Mouse (Mus musculus) heart, adult 11 months (tissue): ENCODE measurements around the gene Lrrc40.
A peak's percentile ranks its signal among the peaks of the same experiment; 100 is the strongest.

ENCODE experiments used
- DNase-seq: peaks from one replicate; pipeline ENCODE4 v3.0.0; 2022

Gene Lrrc40

GRCm38 (mm10) chr3:158036329-158036988 is at the start of gene Lrrc40, which contains the start of gene Srsf11:
TSS of gene Lrrc40 (plus strand) at chr3:158036662.
TSS of gene Srsf11 (minus strand) at chr3:158036639.
- DNase-seq: peak; percentile 99

DNA sequence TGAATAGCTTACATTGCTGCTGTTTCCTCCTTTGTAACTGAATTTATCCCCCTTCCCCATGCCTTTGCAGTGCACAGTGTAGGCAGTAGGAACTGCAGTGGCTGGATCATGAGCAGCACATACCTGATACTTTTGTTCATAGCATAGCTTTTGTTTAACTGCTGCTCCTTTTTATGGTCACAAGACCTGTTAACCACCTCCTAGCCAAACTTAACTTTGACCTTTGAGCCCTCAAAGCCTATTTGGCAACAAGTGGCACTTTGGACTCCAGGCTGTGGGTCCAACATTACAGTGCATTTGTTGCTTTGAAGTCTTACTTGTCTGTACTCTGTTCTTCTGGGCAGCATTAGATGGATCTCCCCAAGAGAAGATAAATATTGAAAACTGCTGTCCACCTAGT is 43.1 kb upstream of the Lrrc40 start:
- DNase-seq: no peak

- no peak for DNase-seq
These were observed 40.7 kb upstream of the Lrrc40 start for GRCm38 (mm10) chr3:157995726-157996125.

DNA sequence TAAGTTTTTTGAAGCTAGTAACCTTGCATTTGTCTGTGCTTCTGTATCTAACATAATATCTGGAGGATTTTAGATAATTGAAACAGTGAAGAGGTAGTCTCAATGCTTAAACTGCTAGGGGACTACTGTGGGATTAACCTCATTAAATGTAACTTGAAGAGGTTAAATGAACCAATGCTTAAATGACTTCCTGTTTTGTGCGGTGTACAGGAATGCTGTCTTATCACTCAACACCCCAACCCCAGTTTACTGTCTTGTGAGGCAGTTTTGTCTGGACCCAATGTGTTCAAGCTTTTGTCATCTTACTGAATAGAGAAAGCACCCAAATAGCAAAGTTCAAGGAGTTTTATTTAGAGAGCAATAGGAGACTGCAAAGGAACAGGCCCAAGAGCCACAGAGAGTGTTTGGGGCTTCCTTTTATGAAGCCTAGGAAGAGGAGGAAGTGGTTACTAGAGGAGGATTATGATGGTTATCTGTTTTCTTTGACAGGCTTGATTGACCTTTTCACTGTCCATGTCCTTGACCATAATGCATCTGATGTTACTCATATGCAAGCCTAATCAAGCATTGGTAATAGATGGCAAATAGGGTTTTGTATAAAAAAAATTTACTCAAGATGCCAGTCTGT is 37.6 kb upstream of the Lrrc40 start:
- no peak for DNase-seq

- DNase-seq: no peak
These were observed 27.8 kb upstream of the Lrrc40 start for GRCm38 (mm10) chr3:158008647-158009046.

DNA sequence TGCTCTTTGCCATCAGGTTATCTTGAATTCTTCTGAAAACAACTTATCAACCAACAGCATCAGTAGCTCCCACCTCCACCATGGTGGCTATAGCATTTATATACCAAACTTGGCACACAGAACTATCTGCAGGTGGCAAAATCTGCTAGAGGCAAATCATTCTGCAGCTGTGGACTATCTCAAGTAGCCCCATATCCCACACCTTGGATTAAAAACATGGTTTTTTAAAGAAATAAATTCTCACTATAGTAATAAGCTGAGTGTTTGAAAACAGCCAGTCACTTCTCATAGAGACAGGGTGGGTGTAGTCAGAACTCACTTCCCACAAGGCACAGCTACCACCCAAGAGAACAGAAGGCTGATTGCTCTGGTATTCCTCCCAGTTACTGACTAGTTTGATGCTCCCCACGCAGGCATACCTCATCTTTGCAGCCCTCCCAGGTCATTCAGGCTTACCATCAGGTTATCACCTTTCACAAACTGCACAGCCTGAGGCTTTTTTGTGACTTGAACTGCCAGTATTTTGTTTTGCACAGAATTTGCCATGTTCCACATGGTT is 26.6 kb upstream of the Lrrc40 start:
- no peak for DNase-seq

DNA sequence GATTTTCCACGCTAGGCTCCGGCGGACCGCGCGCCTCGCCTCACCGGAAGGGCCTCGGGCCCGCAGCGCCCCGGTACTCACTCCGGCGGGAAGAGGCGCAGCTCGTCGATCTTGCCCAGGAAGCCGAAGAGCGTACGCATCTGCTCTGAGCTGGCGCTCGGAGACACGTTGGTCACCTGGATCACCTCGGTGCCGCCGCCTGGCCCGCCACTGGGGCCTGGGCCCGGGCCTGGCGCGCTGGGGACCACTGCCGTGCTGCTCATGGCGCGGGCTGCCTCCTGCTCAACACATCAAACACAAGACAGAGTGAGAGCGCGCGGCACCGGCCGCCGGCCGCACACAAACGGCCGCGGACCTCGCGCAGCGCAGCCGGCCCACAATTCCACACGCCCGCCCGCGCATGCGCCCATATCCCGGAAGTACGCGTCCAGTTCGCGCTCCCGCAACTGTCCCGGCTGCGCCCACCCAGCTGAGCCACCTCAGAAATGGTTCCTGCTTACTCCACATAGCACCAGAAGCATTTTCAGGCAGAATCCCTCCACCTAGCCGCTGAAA is 5.0 kb upstream of the Lrrc40 start:
- DNase-seq: peak; percentile 97

- DNase-seq: no peak
These were observed 4.4 kb upstream of the Lrrc40 start for GRCm38 (mm10) chr3:158032106-158032505.

DNA sequence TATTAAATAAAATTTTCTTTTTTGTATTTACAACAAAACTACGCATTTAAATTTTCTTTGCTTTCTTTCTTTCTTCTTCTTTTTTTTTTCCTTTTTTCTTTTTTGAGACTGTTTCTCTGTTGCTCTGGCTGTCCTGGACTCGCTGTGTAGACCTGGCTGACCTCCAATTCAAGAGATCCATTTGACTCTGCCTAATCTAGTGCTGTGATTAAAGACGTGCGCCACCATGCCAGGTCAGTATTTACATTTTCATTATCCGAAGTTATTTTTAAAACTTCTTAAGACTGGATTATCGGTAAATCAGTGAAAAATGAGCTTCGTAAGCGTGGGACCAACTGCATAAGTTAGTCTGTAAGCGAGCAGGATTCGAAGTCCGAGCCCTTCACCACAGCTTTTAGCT is 596 bp upstream of the Lrrc40 start:
- no peak for DNase-seq

DNA sequence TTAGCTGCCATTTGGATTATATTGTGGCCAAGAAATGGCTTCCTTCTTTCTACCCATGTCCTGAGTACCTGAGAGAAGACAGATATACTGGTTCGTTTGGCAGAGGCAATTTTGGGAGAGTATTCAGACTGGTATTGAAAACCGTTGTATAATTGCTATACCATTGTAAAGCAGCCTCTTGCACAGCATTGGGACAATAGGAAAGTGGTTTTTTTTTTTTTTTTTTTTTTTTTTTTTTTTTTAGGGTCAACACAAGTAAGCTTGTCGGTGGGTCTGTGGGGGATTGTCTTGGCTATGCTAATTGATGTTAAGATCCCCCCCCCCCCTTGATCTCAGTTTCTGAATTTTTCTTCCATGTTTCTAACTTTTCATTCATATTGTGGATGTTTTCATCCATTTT is 1.6 kb downstream of the Lrrc40 start:
- DNase-seq: no peak

DNA sequence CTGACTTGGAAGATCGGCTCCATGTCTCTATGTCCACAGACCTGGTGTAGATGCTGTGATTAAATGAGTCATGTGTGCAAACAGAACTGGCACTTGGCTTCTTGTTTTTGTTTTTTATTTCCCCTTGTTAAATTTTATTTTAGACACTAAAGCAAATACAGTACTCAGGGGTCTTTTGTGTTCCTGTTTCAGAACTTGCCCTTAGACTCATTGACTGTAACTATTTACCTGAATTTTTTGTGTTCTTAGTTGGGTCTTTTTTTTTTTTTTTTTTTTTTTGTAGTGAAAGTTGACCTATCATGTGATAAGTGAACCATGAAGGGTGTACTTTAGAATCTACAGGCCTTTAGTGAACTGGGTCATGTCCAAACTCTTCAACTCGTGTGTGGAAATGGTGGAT is 4.3 kb downstream of the Lrrc40 start:
- no peak for DNase-seq

- DNase-seq: peak; percentile 13
These were observed 13.0 kb downstream of the Lrrc40 start for GRCm38 (mm10) chr3:158049508-158049907.

DNA sequence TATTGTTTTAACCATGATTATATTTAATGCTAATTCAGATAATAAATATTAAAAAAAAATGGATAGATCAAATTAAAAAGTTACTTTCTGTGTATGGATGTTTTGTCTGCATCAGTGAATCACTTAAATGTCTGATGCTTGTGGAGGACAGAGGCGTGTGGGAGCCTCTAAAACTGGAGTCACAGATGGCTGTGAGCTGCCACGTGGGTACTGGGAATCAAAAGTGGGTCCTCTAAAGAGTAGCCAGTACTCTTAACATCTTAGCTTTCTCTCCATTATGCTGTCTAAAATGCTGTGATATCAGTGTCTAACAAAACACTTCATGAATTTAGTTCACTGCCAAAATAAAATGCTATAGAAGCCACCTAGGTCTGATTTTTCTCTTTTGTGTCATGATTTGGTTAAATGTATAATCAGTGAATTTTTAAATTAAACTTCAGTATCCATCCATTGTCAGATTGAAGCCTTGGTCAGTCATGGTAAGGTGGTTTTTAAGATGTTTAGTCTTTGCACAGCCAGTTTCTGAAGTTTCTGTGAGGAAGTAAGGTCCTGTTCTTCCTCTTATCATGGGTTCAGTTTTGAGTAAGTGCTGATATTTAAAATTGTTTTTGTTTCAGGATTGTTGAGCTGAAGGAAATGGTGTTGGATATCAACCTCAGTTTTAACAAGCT is 24.3 kb downstream of the Lrrc40 start:
- DNase-seq: peak; percentile 29

- peak; percentile 88 for DNase-seq
These were observed 25.5 kb downstream of the Lrrc40 start for GRCm38 (mm10) chr3:158061811-158062523.

DNA sequence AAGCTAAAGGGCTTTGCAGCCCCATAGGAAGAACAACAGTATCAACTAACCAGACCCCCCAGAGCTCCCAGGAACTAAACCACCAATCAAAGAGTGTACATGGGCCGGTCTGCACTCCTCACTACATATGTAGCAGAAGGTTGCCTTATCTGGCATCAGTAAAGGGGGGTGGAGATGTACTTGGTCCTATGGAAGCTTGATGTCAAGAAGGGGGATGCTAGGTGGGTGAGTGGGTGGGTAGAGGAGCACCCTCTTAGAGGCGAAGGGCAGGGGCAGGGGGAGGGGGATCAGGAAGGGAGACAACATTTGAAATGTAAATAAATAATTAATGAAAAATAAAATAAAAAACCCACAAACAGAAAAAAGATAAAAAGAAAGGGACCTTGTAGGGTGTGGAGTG is 28.8 kb downstream of the Lrrc40 start:
- DNase-seq: peak; percentile 37

GRCm38 (mm10) chr3:158067916-158068315 is 31.5 kb downstream of the Lrrc40 start:
- DNase-seq: peak; percentile 70

DNA sequence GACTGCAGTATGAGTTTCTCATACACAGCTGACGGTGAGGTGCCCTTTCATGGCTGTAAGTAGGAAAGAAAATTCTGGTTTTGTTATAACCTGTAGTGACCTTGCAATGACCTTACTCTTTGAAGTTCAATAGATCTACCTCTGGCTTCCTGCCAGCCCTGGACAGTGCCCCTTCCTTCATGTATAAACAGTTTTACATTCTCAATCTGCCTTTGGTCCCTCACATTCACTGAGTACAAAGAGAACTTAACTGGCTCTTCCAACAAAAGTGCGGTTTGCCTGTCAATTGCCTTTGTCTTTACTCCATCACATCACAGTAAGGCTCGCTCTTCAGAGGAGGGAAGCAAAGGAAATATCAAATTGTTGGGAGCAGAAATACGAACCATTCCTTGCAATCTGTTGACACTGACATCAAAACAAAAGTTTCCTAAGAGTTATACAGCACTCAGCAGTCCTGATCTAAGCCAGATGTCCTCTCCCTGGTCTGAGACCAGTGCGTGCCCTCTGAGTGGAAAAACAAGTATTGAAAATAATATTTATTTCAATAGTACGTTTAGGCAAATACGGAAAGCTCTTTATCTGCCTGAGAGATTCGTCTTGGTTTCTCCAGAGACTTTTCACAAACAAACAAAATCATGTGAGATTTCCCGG is 32.3 kb downstream of the Lrrc40 start:
- DNase-seq: peak; percentile 30

DNA sequence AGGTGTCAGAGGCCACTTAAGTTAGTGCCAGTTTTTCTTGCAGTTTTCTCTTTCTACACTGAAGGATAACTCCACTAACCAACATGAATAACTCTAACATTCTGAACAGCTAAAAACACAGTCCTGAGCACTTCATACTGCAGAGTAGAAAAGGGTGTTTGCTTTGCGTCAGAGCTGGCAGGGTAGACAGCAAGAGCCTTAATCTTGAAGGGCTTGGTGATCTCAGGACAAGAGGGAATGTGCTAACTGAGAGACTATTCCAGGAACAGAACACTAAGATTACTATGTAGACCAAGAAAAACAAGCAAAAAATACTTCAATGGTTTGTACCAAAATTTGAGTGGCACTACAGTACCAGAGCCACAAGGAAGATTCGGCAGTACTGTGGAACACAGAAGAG is 38.5 kb downstream of the Lrrc40 start:
- peak; percentile 21 for DNase-seq

- peak; percentile 37 for DNase-seq
These were observed 40.4 kb downstream of the Lrrc40 start for GRCm38 (mm10) chr3:158076685-158077379.

- peak; percentile 1 for DNase-seq
These were observed 40.9 kb downstream of the Lrrc40 start for GRCm38 (mm10) chr3:158077380-158077772.

DNA sequence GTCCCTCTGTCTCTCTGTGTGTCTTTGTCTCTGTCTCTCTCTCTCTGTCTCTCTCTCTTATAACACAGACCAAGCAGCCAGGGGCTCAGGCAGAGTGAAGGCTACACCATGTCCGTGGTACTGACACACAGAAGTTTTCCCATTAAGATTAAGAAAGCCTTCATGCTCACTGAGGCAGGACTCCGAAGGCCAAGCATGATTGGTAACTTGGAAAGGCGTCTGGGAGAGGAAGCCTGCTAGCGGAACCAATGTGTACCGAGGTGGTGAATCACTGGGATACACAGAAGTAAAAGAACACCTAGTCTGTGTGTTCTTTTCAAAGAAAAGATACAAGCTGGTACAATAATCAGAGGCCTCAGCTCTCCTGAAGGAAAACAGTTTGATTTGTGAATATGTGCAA is 41.4 kb downstream of the Lrrc40 start:
- peak; percentile 61 for DNase-seq

- DNase-seq: no peak
These were observed 55.1 kb downstream of the Lrrc40 start for GRCm38 (mm10) chr3:158091601-158092000.
